Mouse (Mus musculus) spleen, postnatal 4 days (tissue): ENCODE data around the gene BC107364.
"Not testable (repeated sequence)": the region's sequence is repeated elsewhere in the genome, so short reads cannot be mapped to it uniquely, and the experiment has no call there.

Experiments
- DNase-seq, 2 experiments: peaks; one replicate each; pipeline ENCODE4 v3.0.0; 2022; ENCODE audit warnings: low spot score in 2 of 2

Gene BC107364

GRCm38 (mm10) chr3:96414126-96414950 lies 37.8 kb downstream of the BC107364 start:
- peak; percentile 87 to 94 for DNase-seq

GRCm38 (mm10) chr3:96413581-96414125 lies 38.5 kb downstream of the BC107364 start:
- DNase-seq: no peak

GRCm38 (mm10) chr3:96411821-96412220 lies 40.3 kb downstream of the BC107364 start:
- DNase-seq: no peak

- no peak for DNase-seq
These were observed 41.1 kb downstream of the BC107364 start for GRCm38 (mm10) chr3:96410966-96411365.

GRCm38 (mm10) chr3:96409701-96410246 lies 42.3 kb downstream of the BC107364 start:
- DNase-seq: no peak

GRCm38 (mm10) chr3:96408111-96408510 lies 44.0 kb downstream of the BC107364 start:
- not testable (repeated sequence) for DNase-seq

GRCm38 (mm10) chr3:96405541-96406503 lies 46.3 kb downstream of the BC107364 start:
- DNase-seq: no peak

GRCm38 (mm10) chr3:96405004-96405403 lies 47.1 kb downstream of the BC107364 start:
- no peak for DNase-seq

GRCm38 (mm10) chr3:96404450-96404849 lies 47.7 kb downstream of the BC107364 start:
- DNase-seq: no peak

GRCm38 (mm10) chr3:96403016-96403415 lies 49.1 kb downstream of the BC107364 start:
- DNase-seq: peak in 1 of 2 experiments; percentile 22

GRCm38 (mm10) chr3:96401832-96402501 lies 50.1 kb downstream of the BC107364 start:
- DNase-seq: peak; percentile 47 to 70

GRCm38 (mm10) chr3:96401474-96401831 lies 50.7 kb downstream of the BC107364 start:
- DNase-seq: no peak

- DNase-seq: peak in 1 of 2 experiments; percentile 27
These were observed 53.2 kb downstream of the BC107364 start for GRCm38 (mm10) chr3:96398911-96399310.

- peak in 1 of 2 experiments; percentile 55 for DNase-seq
These were observed 55.2 kb downstream of the BC107364 start for GRCm38 (mm10) chr3:96396857-96397256.

- DNase-seq: not testable (repeated sequence)
These were observed 64.9 kb downstream of the BC107364 start for GRCm38 (mm10) chr3:96387202-96387601.
